Mouse (Mus musculus) skeletal muscle tissue, adult 2 months (tissue): ENCODE data around the gene Olfr539.
"Not testable (repeated sequence)": the region's sequence is repeated elsewhere in the genome, so short reads cannot be mapped to it uniquely, and the experiment has no call there.

Experiments used
- DNase-seq: peaks from one replicate; pipeline ENCODE4 v3.0.0-alpha.2; 2012; ENCODE audit warnings: low read depth, low spot score

The Olfr539 gene

DNA sequence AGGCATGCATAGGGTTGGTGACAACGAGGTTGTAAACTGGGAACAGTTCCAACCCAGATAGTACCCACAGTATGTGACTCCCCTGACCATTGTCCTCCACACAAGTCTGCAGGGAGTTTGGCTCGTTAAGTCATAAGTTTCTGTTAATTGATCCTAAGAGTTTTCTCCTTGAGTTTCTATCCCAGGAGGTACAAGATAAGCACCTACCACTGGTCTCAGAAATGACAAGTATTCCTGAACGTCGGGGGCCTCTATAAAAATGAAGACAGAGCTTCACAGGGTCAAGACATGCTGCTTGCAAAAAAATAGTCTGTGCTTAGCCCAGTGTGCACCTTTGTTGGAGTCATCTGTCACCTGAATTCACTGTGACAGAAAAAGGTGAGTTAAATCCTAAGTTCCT lies at the start of gene Olfr539:
Gene Olfr539 (plus strand): TSS at position 301 of the 400 bp plus-strand sequence.
- no peak for DNase-seq

DNA sequence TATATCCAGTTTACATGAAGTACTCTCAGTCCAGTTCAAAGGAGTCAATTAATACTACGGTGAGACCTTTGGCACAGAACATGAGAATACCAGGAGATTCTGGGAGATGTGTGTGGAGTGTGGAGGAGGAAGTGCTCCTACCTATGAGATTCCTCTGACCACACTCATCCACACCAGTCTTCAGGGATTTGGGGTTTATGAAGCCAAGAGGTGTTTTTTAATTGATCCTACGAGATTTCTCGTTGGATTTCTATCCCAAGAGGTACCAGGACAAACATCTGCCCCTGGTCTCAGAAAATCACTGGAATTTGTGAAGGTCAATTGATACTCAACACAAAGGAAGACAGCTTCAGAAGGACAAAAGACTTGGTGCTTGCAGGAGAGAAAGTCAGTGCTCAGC lies 31.1 kb upstream of the Olfr539 start, which contains the start of gene Olfr61:
Gene Olfr61 (plus strand): TSS at position 301 of the 400 bp plus-strand sequence.
- not testable (repeated sequence) for DNase-seq

DNA sequence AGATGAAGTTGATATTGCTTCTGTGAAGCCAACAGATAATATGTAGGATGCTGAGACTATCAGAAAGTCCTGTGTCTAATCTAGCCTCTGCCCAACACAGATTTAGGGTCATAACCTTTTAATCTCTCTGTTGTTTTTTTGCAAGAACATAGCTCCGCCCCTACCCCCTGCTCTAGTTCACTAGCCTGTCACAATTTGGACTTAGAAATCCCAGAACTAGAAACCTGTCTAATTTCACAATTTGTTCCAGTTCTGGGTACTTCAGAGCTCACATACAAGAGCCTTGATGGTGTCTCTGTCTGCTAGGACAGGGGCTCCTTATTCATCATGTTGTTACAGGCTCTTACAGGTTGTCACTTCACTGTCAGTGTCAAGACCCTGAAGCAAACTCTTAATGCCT lies 29.2 kb upstream of the Olfr539 start:
- DNase-seq = no peak

DNA sequence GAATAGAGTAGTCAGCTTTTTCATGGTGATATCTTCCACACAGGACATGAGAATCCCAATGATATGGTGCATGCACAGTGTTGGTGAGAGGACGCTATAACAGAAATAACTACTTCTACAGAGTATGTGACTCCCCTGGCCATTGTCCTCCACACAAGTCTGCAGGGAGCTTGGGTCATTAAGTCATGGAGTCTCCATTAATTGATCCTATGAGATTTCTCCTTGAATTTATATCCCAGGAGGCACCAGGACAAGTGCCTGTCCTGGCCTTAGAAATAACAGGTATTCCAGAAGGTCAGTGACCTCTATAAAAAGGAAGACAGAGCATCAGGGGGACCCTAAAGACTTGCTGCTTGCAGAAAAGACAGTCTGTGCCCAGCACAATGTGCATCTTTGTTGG lies 13.6 kb upstream of the Olfr539 start, which contains the start of gene Olfr53:
Gene Olfr53 (plus strand): TSS at position 301 of the 400 bp plus-strand sequence.
- no peak for DNase-seq

DNA sequence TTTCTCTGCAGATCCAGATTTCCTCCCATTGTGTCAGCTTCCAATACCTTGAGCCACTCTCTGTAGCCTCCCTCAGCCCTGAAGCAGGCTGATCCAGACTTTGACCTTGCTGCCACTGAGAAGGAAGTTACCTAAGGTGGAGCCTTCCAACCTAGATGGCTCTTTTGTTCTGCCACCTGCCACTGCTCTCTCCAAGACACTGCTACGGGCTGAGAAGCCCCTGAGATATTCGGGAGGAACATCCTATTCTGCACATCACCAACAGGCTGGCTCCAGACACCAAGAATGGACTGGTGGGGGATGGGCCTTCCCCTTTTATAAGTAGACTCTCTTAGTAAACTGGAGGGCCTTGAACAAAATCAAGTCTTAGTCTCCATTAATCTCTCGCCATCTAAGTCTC lies 11.0 kb downstream of the Olfr539 start:
- DNase-seq = not testable (repeated sequence)

DNA sequence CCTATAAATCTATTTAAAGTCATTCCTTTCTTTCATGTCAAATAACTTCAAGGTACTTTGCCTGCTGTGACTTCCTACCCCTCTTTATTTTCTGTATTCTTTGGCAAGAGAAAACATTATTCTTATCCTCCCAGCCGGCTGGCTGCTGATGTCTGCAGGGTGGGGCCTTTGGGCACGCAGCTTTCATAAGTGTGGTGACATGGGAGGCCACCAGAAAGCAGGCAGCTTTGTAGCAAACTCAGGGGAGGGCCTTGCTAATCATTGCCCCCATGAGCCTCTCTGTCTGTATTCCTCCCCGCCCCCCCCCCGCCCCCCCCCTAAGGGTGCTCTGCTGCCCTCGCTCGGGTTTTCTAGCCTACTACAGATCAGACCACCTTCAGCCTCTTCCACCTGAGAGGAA lies 16.1 kb downstream of the Olfr539 start:
- DNase-seq = no peak

DNA sequence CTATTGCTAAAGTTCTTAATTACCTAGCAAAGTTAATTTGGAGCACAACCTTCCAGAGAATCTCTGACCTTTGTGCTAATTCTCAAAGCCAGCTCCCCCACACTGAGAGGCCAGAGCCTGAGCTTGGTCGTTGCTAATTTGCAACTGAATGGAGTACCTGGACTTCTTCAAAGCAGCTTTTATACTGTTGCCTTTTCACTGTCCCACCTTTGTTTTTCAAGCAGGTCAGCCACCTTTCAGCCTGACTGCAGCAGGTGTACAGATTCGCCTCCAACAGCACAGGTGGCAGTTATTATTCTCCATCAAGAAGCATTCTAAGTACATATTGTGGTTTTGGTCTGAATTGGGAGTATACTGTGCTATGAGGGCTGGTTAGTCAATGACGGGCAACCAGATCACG lies 19.9 kb downstream of the Olfr539 start:
- DNase-seq = not testable (repeated sequence)

DNA sequence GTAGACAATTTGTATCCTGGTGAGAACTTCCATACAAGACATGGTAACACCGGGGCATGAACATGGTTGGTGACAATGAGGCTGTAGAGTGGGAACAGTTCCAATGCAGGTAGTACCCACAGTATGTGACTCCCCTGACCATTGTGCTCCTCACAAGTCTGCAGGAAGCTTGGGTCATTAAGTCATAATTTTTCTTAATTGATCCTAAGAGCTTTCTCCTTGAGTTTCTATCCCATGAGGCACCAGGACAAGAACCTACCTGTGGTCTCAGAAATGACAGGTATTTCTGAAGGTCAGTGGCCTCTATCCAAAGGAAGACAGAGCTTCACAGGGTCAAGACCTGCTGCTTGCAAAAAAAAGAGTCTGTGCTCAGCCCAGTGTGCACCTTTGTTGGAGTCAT lies 21.9 kb downstream of the Olfr539 start, which contains the start of gene Olfr45:
Gene Olfr45 (plus strand): TSS at position 301 of the 400 bp plus-strand sequence.
- DNase-seq = no peak

DNA sequence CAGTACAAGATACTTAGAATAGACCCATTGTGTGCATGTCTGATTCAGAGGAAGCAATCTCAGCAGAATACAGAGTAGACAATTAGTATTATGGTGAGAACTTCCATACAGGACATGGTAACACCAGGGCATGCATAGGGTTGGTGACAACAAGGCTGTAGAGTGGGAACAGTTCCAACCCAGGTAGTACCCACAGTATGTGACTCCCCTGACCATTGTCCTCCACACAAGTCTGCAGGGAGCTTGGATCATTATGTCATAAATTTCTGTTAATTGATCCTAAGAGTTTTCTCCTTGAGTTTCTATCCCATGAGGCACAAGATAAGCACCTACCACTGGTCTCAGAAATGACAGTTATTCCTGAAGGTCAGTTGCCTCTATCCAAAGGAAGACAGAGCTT lies 37.2 kb downstream of the Olfr539 start, which contains the start of gene Olfr541:
Gene Olfr541 (plus strand): TSS at position 301 of the 400 bp plus-strand sequence.
- no peak for DNase-seq

DNA sequence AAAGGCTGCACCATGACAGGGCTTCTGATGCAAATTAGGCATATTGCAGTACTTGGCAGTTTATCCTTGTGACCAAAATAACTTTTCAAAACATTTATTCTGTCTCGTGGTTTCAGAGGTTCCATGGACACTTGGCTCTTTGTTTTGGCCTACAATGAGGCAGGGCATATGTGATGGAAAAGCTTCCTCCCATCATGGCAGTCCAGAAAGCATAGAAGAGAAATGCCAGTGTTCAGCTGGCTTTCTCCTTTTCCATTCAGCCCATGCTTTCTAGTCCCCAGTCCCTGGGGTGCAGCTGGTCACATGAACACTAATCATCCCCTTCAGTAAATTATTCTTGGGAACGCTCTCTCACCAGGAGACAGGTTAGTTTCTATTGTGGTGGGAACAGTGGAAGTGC lies 46.6 kb downstream of the Olfr539 start:
- DNase-seq = no peak

DNA sequence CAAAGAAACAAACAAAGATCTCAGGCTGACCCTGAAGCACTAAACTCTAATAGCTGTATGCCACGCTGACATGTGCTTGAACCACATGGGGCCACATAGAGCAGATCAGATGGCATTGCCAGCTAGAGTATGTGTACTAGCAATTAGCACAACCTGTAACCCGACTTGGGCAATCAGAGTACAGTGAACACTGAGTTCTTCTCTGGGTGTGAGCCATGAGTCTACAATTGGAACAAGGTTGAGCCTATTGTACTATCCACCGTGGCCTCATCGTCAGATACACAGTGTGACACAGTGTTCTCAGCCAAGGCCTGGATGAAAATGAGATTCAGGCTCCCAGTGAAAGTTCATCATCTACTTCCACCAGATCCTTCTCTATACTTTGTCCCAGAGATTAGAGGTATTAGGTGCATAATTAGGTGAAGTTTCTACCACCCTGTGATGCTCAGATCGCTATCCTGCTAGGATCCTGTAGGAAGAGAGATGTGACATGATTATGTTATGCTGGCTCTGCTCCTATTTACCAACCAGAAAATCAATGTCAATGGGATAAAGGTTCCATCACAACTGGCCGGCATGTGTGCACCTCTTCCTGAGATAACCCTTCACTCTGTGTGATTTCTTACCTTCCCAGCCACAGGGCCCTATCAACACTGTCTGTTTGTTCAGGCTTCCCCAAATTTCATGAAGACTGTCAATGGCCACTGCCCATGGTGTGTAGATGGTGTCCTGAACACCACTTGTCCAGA lies 48.0 kb downstream of the Olfr539 start:
- no peak for DNase-seq

DNA sequence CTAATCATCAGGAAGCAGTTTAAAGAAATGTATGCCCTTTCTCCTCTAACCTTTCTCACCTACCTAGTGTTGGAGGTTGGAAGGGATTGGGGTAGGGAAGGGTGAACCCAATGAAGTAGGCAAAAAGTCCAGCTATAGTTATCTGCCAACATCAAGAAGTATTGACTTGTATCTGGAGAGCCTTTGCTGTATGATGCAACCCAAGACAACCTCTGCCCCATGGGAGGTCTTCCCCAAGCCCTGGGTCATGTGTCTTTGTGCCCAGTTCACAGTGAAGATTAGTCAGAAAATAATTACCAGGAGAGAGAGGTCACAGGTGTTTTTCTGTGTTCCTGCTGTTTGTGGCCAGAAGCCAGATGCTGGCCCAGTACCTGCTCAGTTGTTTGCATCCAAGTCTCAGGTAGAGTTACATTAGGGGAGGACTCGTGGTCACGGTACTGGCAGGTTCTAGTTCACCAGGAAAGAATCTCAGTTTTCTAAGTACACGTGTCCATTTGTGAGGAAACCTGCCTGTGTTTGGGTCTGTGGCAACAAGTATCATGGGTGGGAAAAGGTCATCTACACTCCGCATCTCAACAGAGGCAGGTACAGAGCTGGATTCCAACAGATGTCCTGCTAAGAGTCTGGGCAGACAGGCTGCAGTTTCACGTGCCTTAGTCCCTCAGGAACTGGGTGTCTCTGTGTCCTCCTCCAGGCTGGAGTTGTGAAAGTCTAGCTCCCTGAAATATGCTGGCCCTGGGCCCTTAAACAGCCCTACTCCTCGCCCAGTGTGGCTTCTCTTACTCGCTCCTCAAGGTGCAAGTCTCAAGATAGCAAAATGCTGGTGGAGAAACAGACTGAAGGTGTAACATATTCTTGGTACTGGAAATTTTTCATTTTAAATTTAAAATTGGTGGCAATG lies 57.7 kb downstream of the Olfr539 start:
- no peak for DNase-seq

DNA sequence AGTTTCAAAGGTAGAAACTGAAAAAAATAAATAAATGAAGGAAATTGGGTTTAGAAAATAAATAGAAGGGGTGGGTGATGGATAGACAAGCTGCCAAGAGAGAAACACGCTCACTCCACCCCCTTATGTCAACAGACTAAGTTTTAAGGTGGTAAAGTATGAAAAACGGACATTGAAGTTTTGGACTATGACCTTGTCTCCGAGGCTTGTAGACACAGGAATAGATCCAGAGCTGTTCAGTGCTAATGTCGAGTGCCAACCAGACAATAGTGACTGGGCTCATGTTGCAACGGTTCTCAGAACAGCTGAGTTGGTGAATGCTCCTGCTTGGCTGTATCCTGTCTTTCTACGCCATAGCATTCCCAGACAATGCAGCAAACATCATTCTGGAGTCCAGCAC lies 61.4 kb downstream of the Olfr539 start:
- DNase-seq = no peak

DNA sequence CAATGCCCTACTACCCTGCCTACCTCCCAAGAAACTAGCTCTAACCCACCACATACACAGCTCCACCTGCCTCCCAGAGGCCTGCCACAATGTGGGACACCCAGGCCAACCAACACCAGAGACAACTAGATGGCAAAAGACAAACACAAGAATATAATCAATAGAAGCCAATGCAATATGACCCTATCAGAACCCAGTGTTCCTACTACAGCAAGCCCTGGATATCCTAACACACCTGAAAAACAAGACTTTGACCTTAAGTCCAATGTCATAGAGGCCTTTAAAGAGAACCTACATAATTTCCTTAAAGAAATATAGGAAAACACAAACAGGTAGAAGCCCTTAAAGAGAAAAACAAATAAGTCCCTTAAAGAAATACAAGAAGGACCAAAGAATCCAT lies 65.8 kb downstream of the Olfr539 start:
- no peak for DNase-seq
